15 mouse cellular contexts compared by ENCODE assay signal in the genomic region with DNA sequence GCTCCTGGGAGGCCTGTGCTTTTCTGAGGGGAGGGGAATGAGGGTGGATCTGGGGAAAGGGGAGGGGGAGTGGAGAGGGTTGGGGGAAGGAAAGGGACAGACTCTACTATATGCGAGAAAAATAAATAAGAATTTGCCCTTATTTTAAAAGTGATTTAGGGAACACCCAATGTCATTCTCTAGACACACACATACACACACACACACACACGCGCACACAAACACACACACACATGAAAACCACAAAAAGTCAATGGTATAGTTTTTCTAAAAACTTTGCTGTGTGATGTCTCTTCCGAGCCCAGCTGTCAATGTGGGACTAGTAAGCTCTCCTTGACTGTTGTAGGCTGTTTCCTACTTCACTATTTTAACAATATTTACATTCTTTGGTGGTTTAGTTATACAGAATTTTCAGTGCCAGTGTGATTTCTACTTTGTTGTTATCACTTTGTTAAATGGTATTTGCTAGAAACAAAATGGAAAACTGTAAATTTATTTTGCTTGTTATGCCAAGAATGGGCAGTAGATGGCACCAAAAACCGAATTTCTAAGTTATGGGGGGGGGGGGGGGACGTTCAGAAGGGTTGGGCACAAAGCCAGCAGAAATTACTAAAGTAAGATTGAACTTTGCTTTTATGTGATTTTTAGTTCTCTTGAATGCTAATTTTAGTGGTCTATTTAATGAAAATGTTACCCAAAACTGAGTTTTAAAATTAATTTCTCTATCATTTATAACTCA. TPM values are rescaled to one million over a fixed set of nuclear protein-coding genes. Genes with fewer than 3 reads are reported as not detected.
DNase-seq lines count a peak whose midpoint lies in the region; ATAC-seq and TF ChIP-seq lines count a peak whose summit lies in the region.
"Not testable (repeated sequence)": the region's sequence is repeated elsewhere in the genome, so short reads cannot be mapped to it uniquely, and the experiment has no call there.
"Had no signal": no experiment of that assay in that cellular context is flagged by ENCODE, and none has a peak within 500 bp of the region (broad histone marks: within the 10 kb centered on the region; RNA-seq: fewer than 3 reads in every experiment).

No protein-coding gene starts in this region.

- not testable (repeated sequence) for H3K4me2 ChIP-seq in heart, embryonic 11.5 days; hindbrain, embryonic 12.5 days (replicated peaks); kidney, embryonic 14.5 days (replicated peaks; ENCODE audit: low read depth, low read length); limb, embryonic 13.5 days (replicated peaks); lung, postnatal 0 days (replicated peaks; ENCODE audit: low read depth, low read length); neural tube, embryonic 11.5 days (ENCODE audit: low read depth)

- not testable (repeated sequence) for H3K36me3 ChIP-seq in E14TG2a.4 (ENCODE audit: insufficient read depth, low read length); heart, embryonic 11.5 days (ENCODE audit: control insufficient read depth, insufficient read depth, low read length); hindbrain, embryonic 12.5 days; kidney, embryonic 14.5 days (ENCODE audit: control insufficient read depth, insufficient read depth, low read length); limb, embryonic 13.5 days; lung, postnatal 0 days (ENCODE audit: insufficient read depth, low read length); neural tube, embryonic 11.5 days (ENCODE audit: control insufficient read depth, insufficient read depth, low read length)

- ATAC-seq in heart, embryonic 11.5 days (replicated peaks; ENCODE audit: insufficient number of reproducible peaks, low FRiP score, low TSS enrichment), result peak; percentile 75; the same call in 1 of the 2 replicates
- ATAC-seq in hindbrain, embryonic 12.5 days (ENCODE audit: low FRiP score), result peak; percentile 81
- ATAC-seq in kidney, embryonic 14.5 days (ENCODE audit: low FRiP score, low TSS enrichment), result peak; percentile 73; the same call in 1 of the 2 replicates
- ATAC-seq in limb, embryonic 13.5 days (ENCODE audit: low FRiP score, low read depth), result peak; percentile 73
- ATAC-seq in lung, postnatal 0 days, result peak; percentile 35; the same call in 1 of the 2 replicates
- 0 out of 2 replicates have a peak, but pooled peaks have one; percentile 65 for ATAC-seq in neural tube, embryonic 11.5 days (ENCODE audit: insufficient read depth, low FRiP score, low TSS enrichment)

- not testable (repeated sequence) for H3K27ac ChIP-seq in heart, embryonic 11.5 days (ENCODE audit: low read depth, low read length); hindbrain, embryonic 12.5 days; kidney, embryonic 14.5 days (ENCODE audit: low read depth, low read length); limb, embryonic 13.5 days; lung, postnatal 0 days (ENCODE audit: low read length); neural tube, embryonic 11.5 days (ENCODE audit: low read depth, low read length)

- not testable (repeated sequence) for H3K9ac ChIP-seq in heart, embryonic 11.5 days (ENCODE audit: low read depth, low read length); hindbrain, embryonic 12.5 days; kidney, embryonic 14.5 days (ENCODE audit: low read depth, low read length); limb, embryonic 13.5 days; lung, postnatal 0 days (replicated peaks; ENCODE audit: low read depth); neural tube, embryonic 11.5 days (ENCODE audit: low read length)

- H3K27me3 ChIP-seq in E14TG2a.4 (ENCODE audit: insufficient read depth, low read length); heart, embryonic 11.5 days (ENCODE audit: control insufficient read depth, insufficient read depth, low read length); hindbrain, embryonic 12.5 days; kidney, embryonic 14.5 days (ENCODE audit: control insufficient read depth, insufficient read depth, low read length); limb, embryonic 13.5 days; lung, postnatal 0 days (replicated peaks; ENCODE audit: insufficient read depth, low read length); neural tube, embryonic 11.5 days (ENCODE audit: control insufficient read depth, insufficient read depth, low read length): not testable (repeated sequence)

- WGBS in heart, embryonic 11.5 days (ENCODE audit: insufficient replicate concordance), result 35% methylated on average over 5 of the region's 6 CpGs
- WGBS in hindbrain, embryonic 12.5 days, result 46% methylated on average over 6 of the region's 6 CpGs
- 41% methylated on average over 5 of the region's 6 CpGs for WGBS in kidney, embryonic 14.5 days
- WGBS in limb, embryonic 13.5 days, result 37% methylated on average over 6 of the region's 6 CpGs
- 34% methylated on average over 5 of the region's 6 CpGs for WGBS in lung, postnatal 0 days
- 39% methylated on average over 5 of the region's 6 CpGs for WGBS in neural tube, embryonic 11.5 days

- H3K9me3 ChIP-seq in E14TG2a.4 (ENCODE audit: low read length); heart, embryonic 11.5 days (replicated peaks; ENCODE audit: control insufficient read depth, low read length); kidney, embryonic 14.5 days (ENCODE audit: control insufficient read depth, low read length); lung, postnatal 0 days (ENCODE audit: low read length); neural tube, embryonic 11.5 days (ENCODE audit: control insufficient read depth, low read length): not testable (repeated sequence)
- H3K9me3 ChIP-seq in hindbrain, embryonic 12.5 days (replicated peaks), result peaks cover 24% of the 10 kb centered on the region
- peaks cover 19% of the 10 kb centered on the region for H3K9me3 ChIP-seq in limb, embryonic 13.5 days

- TF ChIP-seq EP300 in lung, postnatal 0 days (IDR thresholded peaks at IDR 0.05), result not testable (repeated sequence)

- 0 out of 2 replicates have a peak, but pooled peaks have one; percentile 8 for TF ChIP-seq CTCF in E14TG2a.4 (conservative IDR thresholded peaks at IDR 0.05; ENCODE audit: low read length)
- not testable (repeated sequence) for TF ChIP-seq CTCF in lung, postnatal 0 days (IDR thresholded peaks at IDR 0.05)

- not testable (repeated sequence) for DNase-seq in lung, postnatal 0 days (ENCODE audit: low spot score); neural tube, embryonic 11.5 days (ENCODE audit: low spot score)

- not testable (repeated sequence) for H3K4me3 ChIP-seq in E14TG2a.4 (replicated peaks; ENCODE audit: low read length); heart, embryonic 11.5 days (ENCODE audit: low read depth, low read length); hindbrain, embryonic 12.5 days; kidney, embryonic 14.5 days (ENCODE audit: low read length); limb, embryonic 13.5 days; lung, postnatal 0 days (ENCODE audit: low read depth, low read length); neural tube, embryonic 11.5 days (ENCODE audit: low read depth, low read length)

- H3K4me1 ChIP-seq in E14TG2a.4 (replicated peaks; ENCODE audit: low read depth, low read length); heart, embryonic 11.5 days (ENCODE audit: control insufficient read depth, insufficient read depth, low read length); hindbrain, embryonic 12.5 days; kidney, embryonic 14.5 days (ENCODE audit: control insufficient read depth, insufficient read depth, low read length); limb, embryonic 13.5 days; lung, postnatal 0 days (ENCODE audit: insufficient read depth, low read depth, low read length); neural tube, embryonic 11.5 days (ENCODE audit: control insufficient read depth, insufficient read depth, low read length): not testable (repeated sequence)

RNA-seq across cellular contexts. Expression of gene Gm10354, which starts 8.1 kb away (rescaled TPM):
- not detected in 2 replicates for polyA plus RNA-seq in heart, embryonic 11.5 days (2014; fragmentation: Nextera tagmentation; extraction: Ambion mirVana)
- polyA plus RNA-seq in hindbrain, embryonic 12.5 days (2016; fragmentation: Nextera tagmentation; extraction: Ambion mirVana), result not detected in 2 replicates
- polyA plus RNA-seq in kidney, embryonic 14.5 days (2014; fragmentation: Nextera tagmentation; extraction: Ambion mirVana), result not detected in 2 replicates
- not detected in 2 replicates for polyA plus RNA-seq in limb, embryonic 13.5 days (2015; fragmentation: Nextera tagmentation; extraction: Ambion mirVana)
- not detected in 2 replicates for polyA plus RNA-seq in lung, postnatal 0 days (2015; fragmentation: Nextera tagmentation; extraction: Ambion mirVana)
- not detected in 2 replicates for polyA plus RNA-seq in neural tube, embryonic 11.5 days (2014; fragmentation: Nextera tagmentation; extraction: Ambion mirVana)
- polyA plus RNA-seq: forebrain, embryonic 16.5 days; heart, adult 2 months; large intestine, adult 2 months; limb, embryonic 14.5 days; liver, embryonic 16.5 days; myocyte; Patski; spleen, adult 2 months had no signal

RNA-seq across cellular contexts. Expression of gene Gm17019, which starts 46.0 kb away (rescaled TPM):
- polyA plus RNA-seq in heart, embryonic 11.5 days (2014; fragmentation: Nextera tagmentation; extraction: Ambion mirVana), result not detected in 2 replicates
- polyA plus RNA-seq in hindbrain, embryonic 12.5 days (2016; fragmentation: Nextera tagmentation; extraction: Ambion mirVana), result not detected in 2 replicates
- polyA plus RNA-seq in kidney, embryonic 14.5 days (2014; fragmentation: Nextera tagmentation; extraction: Ambion mirVana), result not detected in 2 replicates
- not detected in 2 replicates for polyA plus RNA-seq in limb, embryonic 13.5 days (2015; fragmentation: Nextera tagmentation; extraction: Ambion mirVana)
- not detected in 2 replicates for polyA plus RNA-seq in lung, postnatal 0 days (2015; fragmentation: Nextera tagmentation; extraction: Ambion mirVana)
- not detected in 2 replicates for polyA plus RNA-seq in neural tube, embryonic 11.5 days (2014; fragmentation: Nextera tagmentation; extraction: Ambion mirVana)
- polyA plus RNA-seq: forebrain, embryonic 16.5 days; heart, adult 2 months; large intestine, adult 2 months; limb, embryonic 14.5 days; liver, embryonic 16.5 days; myocyte; Patski; spleen, adult 2 months had no signal

RNA-seq across cellular contexts. Expression of gene Speer4e, which starts 48.6 kb away (rescaled TPM):
- polyA plus RNA-seq in heart, embryonic 11.5 days (2014; fragmentation: Nextera tagmentation; extraction: Ambion mirVana), result not detected in 2 replicates
- not detected in 2 replicates for polyA plus RNA-seq in hindbrain, embryonic 12.5 days (2016; fragmentation: Nextera tagmentation; extraction: Ambion mirVana)
- not detected in 2 replicates for polyA plus RNA-seq in kidney, embryonic 14.5 days (2014; fragmentation: Nextera tagmentation; extraction: Ambion mirVana)
- polyA plus RNA-seq in limb, embryonic 13.5 days (2015; fragmentation: Nextera tagmentation; extraction: Ambion mirVana), result not detected in 2 replicates
- polyA plus RNA-seq in lung, postnatal 0 days (2015; fragmentation: Nextera tagmentation; extraction: Ambion mirVana), result not detected in 2 replicates
- not detected in 2 replicates for polyA plus RNA-seq in neural tube, embryonic 11.5 days (2014; fragmentation: Nextera tagmentation; extraction: Ambion mirVana)
- polyA plus RNA-seq: forebrain, embryonic 16.5 days; heart, adult 2 months; large intestine, adult 2 months; limb, embryonic 14.5 days; liver, embryonic 16.5 days; myocyte; Patski; spleen, adult 2 months had no signal
